Mouse (Mus musculus): ENCODE data around the gene Myo9b. TPM values are rescaled to one million over a fixed set of nuclear protein-coding genes. Genes with fewer than 3 reads are reported as not detected.
"Not testable (repeated sequence)": the region's sequence is repeated elsewhere in the genome, so short reads cannot be mapped to it uniquely, and the experiment has no call there.

Gene Myo9b
- total RNA-seq, 2 experiments from 2014 or later = 32.3 to 34.2 TPM

DNA sequence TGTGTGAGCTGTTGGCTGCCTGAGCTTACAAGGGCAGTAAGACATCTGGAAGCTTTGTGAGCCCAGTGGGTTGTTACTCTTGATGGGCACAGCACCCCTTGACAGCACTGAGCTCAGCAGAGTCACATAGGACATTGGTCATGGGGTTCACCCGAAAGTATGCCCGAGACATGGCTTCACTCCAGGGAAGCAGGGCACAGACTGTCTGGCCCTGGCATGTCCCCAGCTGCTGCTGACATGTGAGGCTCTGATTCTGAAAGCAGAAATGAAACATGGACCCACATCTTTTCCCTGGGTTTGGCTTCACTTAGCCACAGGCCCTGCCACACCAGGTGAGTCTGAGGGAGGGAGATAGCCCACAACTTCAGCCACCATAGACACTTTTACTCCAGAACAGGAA is 24.3 kb downstream of the Myo9b start:
- DNase-seq = no peak

DNA sequence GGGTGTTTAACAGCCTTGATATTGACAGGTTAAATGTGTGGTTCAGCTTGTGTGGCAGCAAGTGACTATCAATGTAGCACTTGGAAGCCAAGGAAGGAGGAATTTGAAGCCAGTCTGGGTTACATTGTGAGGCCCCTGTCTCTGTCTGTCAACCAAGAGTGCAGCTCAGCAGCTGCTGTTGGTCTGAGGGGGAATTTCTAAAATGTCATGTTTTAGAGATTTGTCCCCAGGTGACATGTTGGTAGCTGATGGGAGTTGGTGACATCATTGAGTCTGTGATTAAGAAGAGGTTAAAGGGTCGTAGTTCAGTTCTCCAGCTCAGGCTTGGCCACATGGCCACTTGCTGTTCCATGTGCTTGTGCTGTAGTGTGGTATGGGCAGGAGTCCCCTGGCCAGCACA is 24.9 kb downstream of the Myo9b start:
- no peak for DNase-seq

DNA sequence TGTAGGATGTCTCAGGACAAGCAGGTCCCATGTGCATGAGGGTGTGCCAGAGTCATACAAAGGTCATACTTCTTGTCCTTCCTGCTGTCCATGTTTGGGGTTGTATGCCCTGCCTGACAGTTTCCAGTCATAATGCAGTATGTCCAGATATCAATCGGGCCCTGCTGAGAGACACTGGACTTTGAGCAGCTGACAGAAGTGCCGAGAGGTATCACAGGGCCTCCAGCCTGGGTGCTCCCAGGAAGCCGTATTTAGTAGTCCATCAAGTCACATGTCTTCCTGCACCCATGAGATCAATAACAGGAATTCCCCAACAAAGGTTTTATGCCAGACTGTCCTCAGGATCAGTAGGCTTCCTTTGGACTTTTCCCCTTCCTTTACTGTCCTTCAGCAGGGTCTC is 27.2 kb downstream of the Myo9b start:
- DNase-seq = no peak

DNA sequence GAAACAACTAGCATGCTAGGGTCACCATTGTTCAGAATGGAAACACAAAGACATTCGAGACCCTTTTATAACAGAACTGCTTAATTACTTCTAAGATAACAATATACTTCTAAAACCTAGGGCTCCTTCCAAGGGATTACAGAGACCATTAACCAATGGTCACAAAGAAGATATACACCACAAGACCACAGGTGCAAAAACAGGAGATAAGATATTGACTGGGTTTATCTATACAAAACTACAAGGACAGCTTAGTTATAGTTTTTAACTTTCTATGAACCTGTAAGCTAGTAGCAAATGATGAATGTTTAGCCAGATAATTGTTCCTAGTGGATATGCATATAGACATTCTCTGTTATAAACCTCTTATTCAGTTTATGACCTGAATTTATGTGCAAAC is 30.3 kb downstream of the Myo9b start:
- no peak for DNase-seq

DNA sequence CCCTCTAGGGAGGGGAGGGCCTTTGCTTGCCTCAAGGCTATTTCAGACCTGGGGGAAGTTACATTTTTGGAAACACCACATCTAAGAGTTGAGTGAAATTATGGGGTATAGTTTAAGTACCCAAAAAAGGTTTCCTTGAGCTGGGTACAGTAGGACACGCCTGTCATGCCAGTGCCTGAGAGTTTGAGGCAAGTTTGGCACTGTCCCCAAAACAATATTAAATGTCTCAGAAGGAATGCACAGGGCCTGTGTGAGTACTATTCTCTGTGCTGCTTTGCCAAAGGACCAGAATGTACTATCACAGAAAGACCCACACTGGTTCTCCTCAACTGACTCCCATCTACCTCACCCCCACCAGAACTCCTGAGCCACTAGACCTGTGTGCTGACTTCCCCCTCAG is 31.1 kb downstream of the Myo9b start:
- no peak for DNase-seq

DNA sequence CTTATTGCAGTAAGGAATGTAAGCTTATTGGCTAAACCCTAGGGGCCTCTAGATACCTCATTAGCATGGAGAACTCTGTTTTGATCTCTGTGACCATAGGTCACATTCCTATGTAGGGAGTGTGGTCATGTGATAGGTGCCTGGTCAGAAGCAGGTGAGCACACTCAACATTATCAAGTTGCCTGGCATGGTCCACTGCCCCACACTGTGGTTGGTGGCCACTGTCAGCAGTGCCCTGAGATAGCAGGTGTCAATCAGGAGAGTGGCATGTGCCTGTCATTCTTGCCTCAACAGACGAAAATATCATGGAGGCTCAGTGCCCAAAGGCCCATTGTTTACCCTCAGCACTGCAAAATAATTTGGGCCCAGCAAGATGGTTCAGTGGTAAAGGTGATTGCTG is 33.5 kb downstream of the Myo9b start:
- DNase-seq = no peak

DNA sequence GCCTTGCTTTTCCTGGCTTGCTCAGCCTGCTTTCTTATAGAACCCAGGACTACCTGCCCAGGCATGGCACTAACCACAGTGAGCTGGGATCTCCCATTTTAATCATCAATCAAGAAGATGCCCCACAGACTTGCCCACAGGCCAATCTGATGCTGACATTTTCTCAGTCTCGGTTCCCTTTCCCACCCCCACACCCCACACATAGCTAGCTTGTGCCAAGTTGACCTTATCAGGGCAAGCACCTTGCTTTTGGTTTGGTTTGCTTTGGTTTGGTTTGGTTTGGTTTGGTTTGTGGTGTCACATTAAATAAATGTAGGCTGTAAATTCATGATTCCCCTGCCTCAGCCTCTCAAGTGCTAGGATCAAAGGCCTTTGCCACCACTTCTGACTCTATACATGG is 34.9 kb downstream of the Myo9b start:
- no peak for DNase-seq

DNA sequence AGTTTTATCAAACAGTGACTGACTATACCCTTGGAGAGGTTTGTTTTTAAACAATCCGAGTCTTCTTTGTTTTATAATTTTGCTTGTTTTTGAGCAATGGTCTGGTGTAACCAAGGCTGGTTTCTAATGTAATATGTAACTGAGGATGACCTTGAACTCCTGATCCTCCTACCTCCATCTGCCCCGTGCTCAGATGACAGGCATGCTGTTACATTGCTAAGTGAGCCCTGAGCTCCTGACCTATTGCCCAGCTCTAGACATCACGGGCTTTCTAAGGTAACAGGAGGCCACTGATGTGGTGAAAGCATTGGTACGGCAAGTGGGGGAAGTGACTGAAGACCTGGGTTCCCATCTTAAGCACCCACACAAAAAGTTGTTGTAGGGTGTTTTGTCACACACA is 35.4 kb downstream of the Myo9b start:
- no peak for DNase-seq

DNA sequence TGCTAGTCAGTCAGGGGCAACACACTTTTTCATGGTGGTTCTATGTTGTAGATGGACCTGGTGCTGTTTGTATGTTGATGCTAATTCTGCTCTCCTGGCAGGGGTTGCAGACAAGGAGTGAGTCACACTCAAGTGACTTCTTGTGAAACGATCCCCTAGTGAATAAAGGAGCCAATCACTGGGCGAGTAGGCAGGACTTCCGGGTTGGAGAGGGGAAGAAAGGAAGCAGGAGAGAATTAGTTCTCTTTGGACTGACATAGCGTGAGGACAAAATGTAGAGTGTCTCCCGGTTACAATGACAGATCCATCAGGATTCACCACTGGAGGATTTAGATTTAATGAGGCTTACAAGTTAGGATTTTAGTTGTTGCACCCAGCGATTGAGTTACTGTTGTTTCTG is 37.9 kb downstream of the Myo9b start:
- peak; percentile 50 for DNase-seq

DNA sequence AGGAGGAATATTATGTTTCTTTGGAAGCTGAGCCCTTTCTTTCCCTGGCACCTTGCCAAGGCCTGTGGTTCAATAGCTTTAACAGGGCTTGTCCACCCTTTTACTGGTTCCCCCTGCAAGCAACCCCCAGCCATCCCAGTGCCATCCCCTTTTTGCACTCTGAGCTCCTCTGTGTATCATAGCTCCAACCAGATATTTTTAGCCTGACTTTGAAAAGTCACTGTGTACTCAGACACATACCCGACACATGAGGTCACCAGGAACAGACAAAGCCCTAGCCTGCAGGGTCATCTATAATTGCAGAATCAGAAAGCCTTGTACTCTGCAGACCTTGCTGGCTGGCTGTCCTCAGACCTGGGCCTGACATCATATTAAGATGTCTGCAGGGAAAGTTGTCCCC is 40.2 kb downstream of the Myo9b start:
- peak; percentile 54 for DNase-seq

DNA sequence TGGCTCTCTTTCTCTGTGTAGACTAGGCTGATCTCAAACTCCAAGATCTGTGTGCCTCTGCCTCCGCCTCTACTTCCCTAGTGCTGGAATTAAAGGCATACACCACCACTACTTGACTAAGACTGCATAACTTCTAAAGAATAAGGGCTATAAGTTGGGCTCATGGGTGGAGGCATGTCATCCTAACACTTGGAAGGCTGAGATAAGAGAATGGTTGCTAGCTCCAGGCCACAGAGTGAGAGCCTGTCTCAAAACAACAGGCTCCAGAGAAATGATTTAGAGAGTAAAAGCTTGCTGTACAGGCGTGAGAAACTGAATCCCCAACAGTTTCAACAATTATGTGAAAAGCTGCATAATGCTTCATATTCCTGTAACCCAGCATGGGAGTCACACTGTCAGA is 41.4 kb downstream of the Myo9b start:
- DNase-seq = no peak

DNA sequence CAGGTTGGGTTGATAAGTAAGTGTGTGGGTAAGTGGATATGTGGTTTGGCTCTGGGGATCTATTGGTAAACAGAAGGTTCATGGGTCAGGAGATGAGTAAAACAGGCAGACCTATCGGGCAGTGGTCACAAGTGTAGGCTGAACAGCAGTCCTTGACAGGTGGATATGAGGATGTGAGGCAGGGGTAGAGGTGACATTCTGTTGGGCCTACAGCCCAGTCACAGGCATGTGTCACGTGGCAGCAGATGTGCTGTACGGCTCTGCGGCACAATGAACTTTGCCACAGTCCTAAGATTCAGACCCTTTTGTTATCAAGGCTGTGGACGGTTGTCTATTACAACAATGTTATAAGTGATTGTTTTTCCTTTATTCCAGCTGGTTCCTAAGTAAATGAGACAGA is 43.5 kb downstream of the Myo9b start:
- DNase-seq = no peak

DNA sequence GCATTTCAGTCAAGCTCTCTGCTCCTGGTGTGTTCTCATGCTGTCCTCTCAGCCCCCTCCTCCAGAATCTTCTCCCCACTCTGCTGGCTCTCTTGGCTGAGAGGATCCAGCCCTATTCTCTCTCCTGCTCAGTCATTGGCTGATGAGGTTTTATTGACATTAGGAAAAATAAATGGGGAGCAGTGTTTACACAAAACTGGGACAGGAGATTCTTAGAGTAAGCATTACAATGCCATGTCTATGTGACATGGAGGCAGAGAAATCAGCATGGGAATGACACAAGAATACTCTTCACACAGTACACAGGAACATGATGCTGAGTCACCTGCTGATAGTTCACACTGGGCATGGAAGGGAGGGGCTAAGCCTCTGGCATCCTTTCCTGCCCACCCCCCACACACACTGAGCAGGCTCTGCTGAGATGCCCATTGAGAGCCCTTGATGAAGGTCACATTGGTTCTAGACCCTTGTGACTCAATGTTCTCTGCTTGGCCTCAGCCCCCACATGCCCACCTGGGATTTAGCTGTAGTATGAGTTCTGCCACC is 44.0 kb downstream of the Myo9b start:
- no peak for DNase-seq

DNA sequence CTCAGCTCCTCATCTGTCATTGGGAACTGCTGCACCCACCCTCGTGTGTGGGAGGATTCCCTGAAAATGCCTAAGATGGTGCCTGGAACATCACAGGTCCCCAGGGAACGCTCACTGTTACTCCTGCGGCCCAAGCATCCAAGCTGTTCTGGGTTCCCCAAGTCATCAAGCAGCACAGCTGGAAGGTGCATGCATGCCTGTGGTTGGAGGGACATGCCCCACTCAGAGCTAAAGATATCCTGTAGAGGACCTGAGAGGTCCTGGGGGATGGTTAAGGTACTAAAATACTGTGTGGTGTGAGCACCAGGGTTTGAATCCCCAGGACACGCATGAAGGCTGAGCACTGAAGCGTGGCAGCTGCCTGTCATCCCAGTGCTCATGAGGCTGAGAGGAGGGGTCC is 46.1 kb downstream of the Myo9b start:
- DNase-seq = not testable (repeated sequence)

DNA sequence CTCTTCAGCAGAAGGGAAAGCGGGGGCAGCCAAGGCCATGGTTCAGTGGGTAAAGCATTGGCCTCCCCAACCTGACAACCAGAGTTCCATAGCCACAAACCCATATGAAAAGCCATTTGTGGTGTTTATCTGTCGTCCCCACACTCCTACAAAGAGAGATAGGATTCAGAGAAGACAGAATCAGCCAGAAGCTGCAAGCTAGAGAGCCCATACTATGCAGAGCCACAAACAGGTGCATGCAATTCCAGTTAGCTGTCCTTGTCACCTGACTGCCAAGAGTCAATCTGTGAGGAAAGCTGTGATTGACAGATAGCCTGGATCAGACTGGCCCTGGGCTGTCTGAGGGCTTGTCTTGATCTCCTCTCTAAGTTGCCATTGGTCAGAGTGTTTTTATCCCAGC is 47.2 kb downstream of the Myo9b start:
- DNase-seq = not testable (repeated sequence)

DNA sequence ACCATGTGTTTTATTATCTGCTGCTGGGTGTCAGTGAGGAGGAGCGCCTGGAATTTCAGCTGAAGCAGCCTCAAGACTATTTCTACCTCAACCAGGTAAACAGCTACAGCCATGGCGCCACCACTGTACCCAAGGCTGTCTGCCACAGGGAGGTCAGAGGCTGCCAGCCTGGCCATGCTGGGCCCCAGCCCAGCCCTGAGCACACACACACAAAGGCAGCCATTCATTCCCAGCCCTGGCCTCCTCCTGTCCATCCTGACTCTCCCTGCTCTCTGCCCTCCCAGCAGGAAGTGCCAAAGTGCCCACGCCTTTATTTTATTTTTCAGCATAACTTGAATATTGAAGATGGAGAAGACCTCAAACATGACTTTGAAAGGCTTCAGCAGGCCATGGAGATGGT is 50.4 kb downstream of the Myo9b start:
- DNase-seq = no peak

DNA sequence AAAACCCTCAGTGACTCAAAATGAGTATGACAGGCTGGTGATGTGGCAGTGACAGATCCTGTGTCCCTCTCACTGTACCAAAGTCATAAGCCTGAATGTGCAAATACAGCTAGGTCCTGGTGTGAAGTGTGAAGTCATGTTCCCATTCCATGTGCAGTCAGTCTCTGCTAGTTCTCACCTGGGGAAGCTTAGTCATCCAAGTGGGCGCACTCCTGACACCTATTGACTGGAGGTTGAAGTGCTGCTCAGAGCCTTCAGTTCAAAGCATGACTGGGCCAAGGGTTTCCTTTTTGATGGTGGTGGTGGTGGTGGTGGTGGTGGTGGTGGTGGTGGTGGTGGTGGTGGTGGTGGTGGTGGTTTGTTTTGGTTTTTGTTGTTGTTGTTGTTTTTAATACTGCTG is 52.3 kb downstream of the Myo9b start:
- DNase-seq = peak; percentile 40

DNA sequence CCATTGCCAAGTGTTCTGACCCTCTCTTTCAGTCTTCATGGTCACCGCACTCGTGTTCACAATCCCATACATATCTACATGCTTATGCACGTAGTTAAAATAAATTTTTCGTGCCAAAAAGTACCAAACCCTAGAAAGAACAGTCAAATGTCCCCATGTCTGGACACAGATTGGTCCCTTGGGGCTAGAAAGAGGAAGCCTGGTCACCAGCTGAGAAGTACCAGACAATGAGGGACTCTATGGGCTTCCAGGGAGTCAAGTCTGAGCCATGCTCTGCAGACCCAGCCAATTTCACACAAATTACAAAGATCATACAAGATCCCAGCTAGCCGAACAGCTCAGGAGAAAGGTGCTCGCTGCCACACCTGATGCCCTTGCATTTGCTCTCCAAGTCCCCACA is 65.3 kb downstream of the Myo9b start:
- DNase-seq = not testable (repeated sequence)

DNA sequence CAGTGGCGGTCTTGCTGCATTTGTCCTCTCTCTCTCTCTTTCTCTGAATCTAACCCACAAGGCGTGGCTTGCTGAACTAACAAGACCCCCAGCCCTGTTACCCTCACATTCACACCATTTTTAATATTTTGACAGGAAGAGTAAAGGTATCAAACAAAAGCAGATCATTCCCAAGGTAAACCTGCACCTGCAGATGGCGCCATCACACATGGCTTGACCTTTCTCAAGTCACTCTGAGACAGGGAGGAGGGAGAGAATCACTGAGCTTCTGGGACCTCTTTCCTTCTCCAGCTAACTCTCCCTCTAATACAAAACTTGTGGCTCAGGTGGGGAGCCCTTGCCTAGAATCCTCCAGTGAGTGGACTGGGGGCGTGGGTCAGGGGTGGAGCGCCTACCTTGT is 68.1 kb downstream of the Myo9b start:
- DNase-seq = peak; percentile 51

DNA sequence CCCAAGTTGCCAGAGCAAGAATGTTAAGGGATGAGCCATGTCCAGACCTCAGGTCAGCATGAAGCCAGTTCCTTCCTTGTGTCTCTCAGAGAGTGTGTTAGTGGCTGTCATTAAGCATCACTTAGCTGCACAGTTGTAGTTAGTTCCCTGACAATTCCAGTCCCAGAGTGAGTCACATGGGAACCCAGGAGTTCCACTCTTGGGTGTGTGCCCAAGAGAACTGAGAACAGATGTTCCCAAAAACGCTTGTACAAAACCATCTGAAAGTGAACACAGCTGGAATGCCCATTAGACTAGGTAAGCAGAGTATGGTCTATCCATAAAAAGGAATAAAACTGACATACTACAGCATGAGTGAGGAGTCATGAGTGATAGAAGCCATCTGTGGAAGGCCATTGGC is 74.1 kb downstream of the Myo9b start:
- DNase-seq = no peak

DNA sequence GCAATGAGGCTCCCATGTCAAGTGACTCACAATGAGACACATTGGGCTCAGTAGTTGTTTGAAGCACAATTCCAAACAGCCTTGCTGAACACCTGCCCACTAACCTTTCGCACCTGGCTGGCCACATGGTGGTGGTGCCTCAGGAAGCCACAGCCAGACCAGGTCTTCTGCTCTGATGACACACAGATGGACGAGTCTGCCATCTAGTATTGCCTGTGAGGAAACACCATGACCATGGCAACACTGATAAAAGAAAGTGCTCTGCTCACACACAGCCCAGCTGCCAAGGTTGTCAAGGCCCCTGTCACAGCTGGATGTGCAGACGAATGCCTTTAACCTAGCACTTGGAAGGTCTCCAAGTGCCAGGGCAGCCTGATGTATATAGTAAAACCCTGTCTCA is 78.6 kb downstream of the Myo9b start:
- DNase-seq = peak; percentile 24

DNA sequence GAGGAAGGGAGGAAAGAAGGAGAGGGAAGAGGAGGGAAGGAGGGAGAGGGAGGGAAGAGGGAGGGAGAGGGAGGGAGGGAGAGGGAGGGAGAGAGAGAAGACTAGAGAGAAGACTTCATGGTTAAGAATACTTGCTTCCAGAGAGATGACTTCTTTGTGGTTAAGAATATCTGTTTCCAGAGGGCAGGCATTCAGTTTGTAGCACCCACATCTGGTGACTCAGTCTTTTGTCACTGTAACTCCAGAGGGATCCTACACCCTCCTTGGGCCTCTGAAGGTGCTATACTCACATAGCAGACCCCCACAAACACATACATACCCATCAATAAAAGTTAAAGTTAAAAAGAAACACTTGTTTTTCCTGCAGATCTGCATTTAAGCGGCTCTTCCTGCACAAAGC is 79.0 kb downstream of the Myo9b start:
- no peak for DNase-seq

DNA sequence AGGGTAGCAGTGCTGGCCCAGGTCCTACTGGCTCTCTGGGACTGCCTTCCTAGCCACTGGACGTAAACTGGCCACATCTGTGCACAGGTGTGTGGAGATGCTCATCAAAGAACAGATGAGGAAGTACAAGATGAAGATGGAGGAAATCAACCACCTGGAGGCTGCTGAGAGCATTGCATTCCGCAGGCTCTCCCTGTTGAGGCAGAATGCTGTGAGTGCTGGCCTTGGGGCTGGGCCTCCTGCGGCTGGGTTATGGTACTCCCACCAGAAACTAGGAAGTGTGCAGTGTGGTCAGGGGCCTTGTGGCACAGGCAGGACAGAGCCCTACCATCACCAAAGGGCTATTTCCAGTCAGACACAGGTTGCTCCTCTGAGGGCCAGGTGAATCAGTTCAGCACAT is 85.5 kb downstream of the Myo9b start:
- no peak for DNase-seq

DNA sequence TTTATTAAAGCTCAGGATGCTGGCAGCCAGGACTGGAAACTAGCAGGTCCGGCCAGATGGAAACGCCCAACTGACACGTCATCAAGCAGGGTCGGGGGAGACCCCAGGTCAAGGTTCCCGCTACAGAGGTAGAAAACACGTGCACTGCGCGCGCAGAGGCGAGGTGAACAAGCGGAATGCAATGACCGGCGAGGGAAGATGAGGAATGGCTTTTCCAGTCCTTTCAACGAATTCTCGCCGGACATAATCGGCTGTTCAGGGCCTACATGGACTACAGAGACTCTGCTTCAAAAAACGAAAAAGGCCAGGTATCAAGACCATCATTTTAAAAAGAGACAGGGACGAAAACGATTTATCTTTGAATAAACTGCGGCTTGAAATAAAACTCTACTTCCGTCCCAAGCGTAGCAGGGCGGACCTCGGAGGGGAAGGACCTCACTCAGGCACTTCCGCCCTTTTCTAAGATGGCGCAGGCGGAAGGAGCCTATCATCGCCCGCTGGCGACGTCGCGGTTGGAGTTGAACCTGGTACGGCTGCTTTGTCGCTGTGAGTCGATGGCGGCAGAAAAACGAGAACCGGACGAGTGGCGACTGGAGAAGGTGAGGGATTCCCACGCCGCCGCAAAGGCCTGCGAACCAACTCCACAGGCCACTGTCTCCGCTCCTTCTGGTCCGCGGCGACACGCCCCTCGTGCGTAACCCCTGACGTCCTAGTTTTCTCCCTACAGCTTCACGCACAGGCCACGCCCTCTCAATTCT is 94.4 kb downstream of the Myo9b start, which contains the start of gene Use1:
TSS of gene Use1 (plus strand) at position 78 of the 758 bp plus-strand sequence.
- peak; percentile 93 for DNase-seq
